Mouse (Mus musculus) CH12.LX (cell line): Measurements from ENCODE around the gene Il1f10. TPM values are rescaled to one million over a fixed set of nuclear protein-coding genes. Genes with fewer than 3 reads are reported as not detected.

Experiments used
- DNase-seq: peaks from one replicate; pipeline ENCODE4 v3.0.0-alpha.2; 2013; ENCODE audit errors: extremely low read depth
- H3K27ac ChIP-seq: 2 replicates; pipeline ENCODE4 v1.5.1; 2012; ENCODE audit warnings: low read depth, mild to moderate bottlenecking, control low read depth, moderate library complexity; ENCODE audit not compliant: insufficient read depth
- H3K27me3 ChIP-seq: replicated peaks from 2 replicates; pipeline ENCODE3; 2012; ENCODE audit warnings: inconsistent platforms
- H3K36me3 ChIP-seq, 2 experiments: replicated peaks in 1 of 2; 2 replicates each; pipeline versions ENCODE3 to v1.6.1; 2012; ENCODE audit warnings: inconsistent platforms in 1 of 2, low read length in 1 of 2, mild to moderate bottlenecking in 1 of 2, mixed read lengths in 1 of 2, moderate library complexity in 1 of 2; ENCODE audit not compliant: control insufficient read depth in 1 of 2, insufficient read depth in 1 of 2
- H3K4me1 ChIP-seq, 2 experiments: 2 replicates each; pipeline ENCODE4 v1.6.1; 2012; ENCODE audit warnings: inconsistent platforms in 1 of 2, moderate library complexity in 1 of 2; ENCODE audit not compliant: insufficient read depth in 2 of 2, control insufficient read depth in 1 of 2
- H3K4me2 ChIP-seq: 2 replicates; pipeline ENCODE4 v1.6.1; 2012; ENCODE audit warnings: low read depth, mild to moderate bottlenecking, control low read depth; ENCODE audit not compliant: poor library complexity, insufficient read depth, severe bottlenecking
- H3K4me3 ChIP-seq, 3 experiments: fragments of 150-350 bp in 1 of 3; sonication (generic) in 1 of 3; replicated peaks in 1 of 3; 2 replicates each; pipeline versions ENCODE3 to v1.5.1; 2011 to 2012; ENCODE audit warnings: low read depth in 2 of 3, low read length in 2 of 3, mild to moderate bottlenecking in 2 of 3, moderate library complexity in 2 of 3, control low read depth in 1 of 3, improper control_type of control experiment in 1 of 3, inconsistent platforms in 1 of 3, mixed read lengths in 1 of 3; ENCODE audit not compliant: poor library complexity in 1 of 3
- H3K79me2 ChIP-seq: replicated peaks from 2 replicates; pipeline ENCODE4 v1.6.1; 2012; ENCODE audit warnings: mild to moderate bottlenecking, moderate library complexity; ENCODE audit not compliant: control insufficient read depth, poor library complexity, insufficient read depth, severe bottlenecking; ENCODE audit errors: extremely low read depth
- H3K9ac ChIP-seq: 2 replicates; pipeline ENCODE4 v1.6.1; 2012; ENCODE audit warnings: low read depth, mild to moderate bottlenecking, control low read depth, moderate library complexity; ENCODE audit not compliant: insufficient read depth
- H3K9me3 ChIP-seq: replicated peaks from 2 replicates; pipeline ENCODE3; 2012; ENCODE audit warnings: low read length, inconsistent platforms, mixed read lengths
- BHLHE40 ChIP-seq: IDR thresholded peaks from 2 replicates; pipeline ENCODE4 v1.6.1; 2011; ENCODE audit warnings: mild to moderate bottlenecking, low read depth, low read length, improper control_type of control experiment
- CHD1 ChIP-seq: IDR thresholded peaks from 2 replicates; pipeline ENCODE4 v1.6.1; 2012; ENCODE audit warnings: low read depth, low read length, improper control_type of control experiment, inconsistent platforms
- CTCF ChIP-seq, 2 experiments: IDR thresholded peaks in 1 of 2; conservative IDR thresholded peaks in 1 of 2; 2 replicates each; pipeline ENCODE4 v1.5.1; 2011 to 2012; ENCODE audit warnings: low read depth in 2 of 2, low read length in 2 of 2, improper control_type of control experiment in 1 of 2, inconsistent platforms in 1 of 2, mild to moderate bottlenecking in 1 of 2, moderate library complexity in 1 of 2
- ELF1 ChIP-seq: IDR thresholded peaks from 2 replicates; pipeline ENCODE4 v1.6.1; 2014; ENCODE audit warnings: low read depth, mild to moderate bottlenecking, inconsistent platforms, low read length, improper control_type of control experiment
- EP300 ChIP-seq: IDR thresholded peaks from 2 replicates; pipeline ENCODE4 v1.6.1; 2011; ENCODE audit warnings: low read length, improper control_type of control experiment
- ETS1 ChIP-seq: conservative IDR thresholded peaks from 2 replicates; pipeline ENCODE4 v1.6.1; 2012; ENCODE audit warnings: low read depth, mild to moderate bottlenecking, inconsistent platforms, low read length, improper control_type of control experiment, moderate library complexity
- HCFC1 ChIP-seq: IDR thresholded peaks from 2 replicates; pipeline ENCODE4 v1.6.1; 2012; ENCODE audit warnings: low read depth, mild to moderate bottlenecking, inconsistent platforms, low read length, improper control_type of control experiment
- IRF4 ChIP-seq: IDR thresholded peaks from 2 replicates; pipeline ENCODE4 v1.6.1; 2014; ENCODE audit warnings: low read depth, mild to moderate bottlenecking, inconsistent platforms, low read length, improper control_type of control experiment
- JUND ChIP-seq: conservative IDR thresholded peaks from 2 replicates; pipeline ENCODE4 v1.6.1; 2011; ENCODE audit warnings: low read depth, low read length, improper control_type of control experiment
- KAT2A ChIP-seq: IDR thresholded peaks from 2 replicates; pipeline ENCODE4 v1.6.1; 2012; ENCODE audit warnings: low read length, improper control_type of control experiment, inconsistent platforms; ENCODE audit not compliant: insufficient replicate concordance
- MAX ChIP-seq: IDR thresholded peaks from 2 replicates; pipeline ENCODE4 v1.6.1; 2011; ENCODE audit warnings: low read length, improper control_type of control experiment
- MXI1 ChIP-seq: IDR thresholded peaks from 2 replicates; pipeline ENCODE4 v1.6.1; 2011; ENCODE audit warnings: mild to moderate bottlenecking, low read depth, low read length, improper control_type of control experiment
- MYC ChIP-seq: IDR thresholded peaks from 2 replicates; pipeline ENCODE4 v1.6.1; 2011; ENCODE audit warnings: low read depth, mild to moderate bottlenecking, improper control_type of control experiment, low read length
- NRF1 ChIP-seq: IDR thresholded peaks from 2 replicates; pipeline ENCODE4 v1.6.1; 2014; ENCODE audit warnings: low read depth, mild to moderate bottlenecking, inconsistent platforms, low read length, improper control_type of control experiment, moderate library complexity
- PAX5 ChIP-seq: IDR thresholded peaks from 2 replicates; pipeline ENCODE4 v1.6.1; 2012; ENCODE audit warnings: low read length, inconsistent platforms, mixed read lengths
- POLR2A ChIP-seq: IDR thresholded peaks from 2 replicates; pipeline ENCODE4 v1.6.1; 2011; ENCODE audit warnings: low read depth, mild to moderate bottlenecking, improper control_type of control experiment, low read length
- RAD21 ChIP-seq: IDR thresholded peaks from 2 replicates; pipeline ENCODE4 v1.6.1; 2011; ENCODE audit warnings: low read depth, mild to moderate bottlenecking, low read length, improper control_type of control experiment, moderate library complexity
- RCOR1 ChIP-seq: conservative IDR thresholded peaks from 2 replicates; pipeline ENCODE4 v1.6.1; 2012; ENCODE audit warnings: low read depth, mild to moderate bottlenecking, inconsistent platforms, low read length, improper control_type of control experiment
- SMC3 ChIP-seq: IDR thresholded peaks from 2 replicates; pipeline ENCODE4 v1.6.1; 2011; ENCODE audit warnings: low read depth, low read length, improper control_type of control experiment
- TCF12 ChIP-seq: IDR thresholded peaks from 2 replicates; pipeline ENCODE4 v1.6.1; 2014; ENCODE audit warnings: low read depth, mild to moderate bottlenecking, inconsistent platforms, low read length, improper control_type of control experiment
- USF1 ChIP-seq: IDR thresholded peaks from 2 replicates; pipeline ENCODE4 v1.6.1; 2014; ENCODE audit warnings: low read depth, mild to moderate bottlenecking, inconsistent platforms, low read length, improper control_type of control experiment
- USF2 ChIP-seq: conservative IDR thresholded peaks from 2 replicates; pipeline ENCODE4 v1.6.1; 2011; ENCODE audit warnings: low read depth, low read length, improper control_type of control experiment
- ZC3H11A ChIP-seq: IDR thresholded peaks from 2 replicates; pipeline ENCODE4 v1.6.1; 2012; ENCODE audit warnings: low read depth, mild to moderate bottlenecking, inconsistent platforms, low read length, improper control_type of control experiment
- ZMIZ1 ChIP-seq: IDR thresholded peaks from 2 replicates; pipeline ENCODE4 v1.6.1; 2012; ENCODE audit warnings: low read depth, mild to moderate bottlenecking, inconsistent platforms, low read length, improper control_type of control experiment
- ZNF384 ChIP-seq: IDR thresholded peaks from 2 replicates; pipeline ENCODE4 v1.6.1; 2012; ENCODE audit warnings: low read depth, low read length, improper control_type of control experiment, inconsistent platforms
- dilution Hi-C: fragments of 300-500 bp; cut with MboI; formaldehyde crosslinking; loops from 2 replicates; pipeline ENCODE4 v1.14.3; 2020; ENCODE audit warnings: low sequenced_read_pairs; ENCODE audit not compliant: extremely low pct_unique_long_range_greater_than_20kb, extremely low pct_ligation_motif_present
- in situ Hi-C: fragments of 300-500 bp; cut with MboI; formaldehyde crosslinking; loops from 3 replicates; pipeline ENCODE4 v1.14.3; 2019; ENCODE audit warnings: low sequenced_read_pairs, low pct_ligation_motif_present, low pct_unique_long_range_greater_than_20kb, mixed read lengths
- polyA plus RNA-seq: library from polyadenylated mRNA; unstranded; fragments of >175 nt; gene quantifications from 2 replicates; pipeline ENCODE4 v1.2.1, GENCODE M21; 2012; ENCODE audit warnings: low read depth; ENCODE audit not compliant: insufficient read length
- total RNA-seq, 2 experiments: library from RNA; depleted of rRNA; stranded (reverse); fragments of 300-350 nt in 1 of 2; fragments of >200 nt in 1 of 2; gene quantifications; 2 replicates each; pipeline ENCODE4 v1.2.3; 2012 to 2014

Il1f10 gene
- total and polyA plus RNA-seq, 3 experiments, result not detected

GRCm38 (mm10) chr2:24296837-24297236, 5.8 kb downstream of the Il1f10 start:
- no peaks in the 10 kb centered on the region for H3K36me3 ChIP-seq
- no peaks in the 10 kb centered on the region for H3K4me1 ChIP-seq
- in situ Hi-C loops (loop anchor here (10.0 kb wide), 1 partner anchor 268 kb away; no protein-coding TSS in a partner anchor), dilution Hi-C loops (no loop called here)
- H3K4me2 ChIP-seq, result no peak overlapping the region
- no peaks in the 10 kb centered on the region for H3K79me2 ChIP-seq
- no peaks in the 10 kb centered on the region for H3K9me3 ChIP-seq
- H3K9ac ChIP-seq, result no peak overlapping the region
- peak; percentile 74 for DNase-seq
- TF ChIP-seq ZMIZ1, result no peak
- TF ChIP-seq SMC3, result peak; percentile 83
- TF ChIP-seq RCOR1, result no peak
- TF ChIP-seq RAD21, result peak; percentile 96
- TF ChIP-seq POLR2A, result no peak
- TF ChIP-seq CTCF (conservative IDR thresholded peaks at IDR 0.05 in 1 of 2, IDR thresholded peaks at IDR 0.05 in 1 of 2; ENCODE audit: low read depth in 2 of 2, low read length in 2 of 2), result peak; percentile 87 to 90
- no peak for TF ChIP-seq CHD1
- no peak for TF ChIP-seq HCFC1
- H3K27ac ChIP-seq, result no peak overlapping the region
- no peak overlapping the region for H3K4me3 ChIP-seq
- H3K27me3 ChIP-seq, result no peaks in the 10 kb centered on the region

GRCm38 (mm10) chr2:24311302-24312001, 20.5 kb downstream of the Il1f10 start:
- Histone ChIP-seq H3K27ac (no peak overlapping the region), H3K79me2 (no peaks in the 10 kb centered on the region), H3K9ac (no peak overlapping the region)

GRCm38 (mm10) chr2:24316919-24317318, 25.9 kb downstream of the Il1f10 start:
- in situ Hi-C loops, result no loop called here
- no peaks in the 10 kb centered on the region for H3K36me3 ChIP-seq
- H3K27me3 ChIP-seq, result no peaks in the 10 kb centered on the region
- DNase-seq, result no peak
- TF ChIP-seq KAT2A (no peak), MYC (no peak), HCFC1 (no peak), ELF1 (no peak), POLR2A (no peak), SMC3 (no peak), RCOR1 (no peak), USF1 (no peak), BHLHE40 (no peak), JUND (no peak), PAX5 (no peak), ZC3H11A (no peak), RAD21 (no peak), TCF12 (no peak), MXI1 (no peak), EP300 (no peak)
- peaks cover 0 to 35% of the 10 kb centered on the region in 2 experiments; a peak in 2 of 4 replicates for H3K4me1 ChIP-seq
- no peak overlapping the region for H3K4me2 ChIP-seq
- no peak overlapping the region for H3K4me3 ChIP-seq
- H3K9me3 ChIP-seq, result no peaks in the 10 kb centered on the region
- H3K79me2 ChIP-seq, result no peaks in the 10 kb centered on the region
- no peak overlapping the region for H3K9ac ChIP-seq
- H3K27ac ChIP-seq, result no peak overlapping the region
- dilution Hi-C loops, result no loop called here

More at GRCm38 (mm10) chr2:24311302-24312001, 20.5 kb downstream of the Il1f10 start:
- dilution Hi-C loops (no loop called here), in situ Hi-C loops (no loop called here)
- Histone ChIP-seq H3K4me2 (no peak overlapping the region), H3K4me3 (peak overlapping the region in 1 of 3 experiments; percentile 14), H3K27me3 (no peaks in the 10 kb centered on the region), H3K9me3 (no peaks in the 10 kb centered on the region), H3K36me3 (no peaks in the 10 kb centered on the region), H3K4me1 (peaks cover 2 to 27% of the 10 kb centered on the region in 2 experiments)
- peak; percentile 76 for DNase-seq
- TF ChIP-seq ETS1, result no peak
- peak; percentile 46; the same call in 1 of the 2 replicates for TF ChIP-seq MXI1
- TF ChIP-seq ZNF384, result no peak
- no peak; the same call in 1 of the 2 replicates for TF ChIP-seq MAX
- TF ChIP-seq IRF4, result no peak
- no peak for TF ChIP-seq USF2
- TF ChIP-seq NRF1, result no peak
- TF ChIP-seq PAX5, result no peak
- TF ChIP-seq, all 38 proteins: peak for 1
